Mouse (Mus musculus) kidney, adult 11 months (tissue): Measurements from ENCODE around the gene Eid3.

Experiments
- DNase-seq: peaks from one replicate; pipeline ENCODE4 v3.0.0; 2022

The Eid3 gene

GRCm38 (mm10) chr10:82863106-82863680, 3.2 kb upstream of the Eid3 start:
- no peak for DNase-seq

- DNase-seq: no peak
These were observed 2.6 kb upstream of the Eid3 start for GRCm38 (mm10) chr10:82863827-82864226.

- no peak for DNase-seq
These were observed 406 bp downstream of the Eid3 start for GRCm38 (mm10) chr10:82866832-82867231.

- no peak for DNase-seq
These were observed 2.1 kb downstream of the Eid3 start for GRCm38 (mm10) chr10:82868418-82869086.

GRCm38 (mm10) chr10:82875446-82875845, 9.0 kb downstream of the Eid3 start:
- DNase-seq: no peak

GRCm38 (mm10) chr10:82876076-82876796, 9.8 kb downstream of the Eid3 start:
- DNase-seq: peak; percentile 43

- no peak for DNase-seq
These were observed 20.9 kb downstream of the Eid3 start for GRCm38 (mm10) chr10:82887354-82887753.

GRCm38 (mm10) chr10:82888576-82888975, 22.1 kb downstream of the Eid3 start:
- no peak for DNase-seq

GRCm38 (mm10) chr10:82889447-82889973, 23.1 kb downstream of the Eid3 start:
- peak; percentile 76 for DNase-seq

GRCm38 (mm10) chr10:82890936-82891335, 24.5 kb downstream of the Eid3 start:
- no peak for DNase-seq

- DNase-seq: no peak
These were observed 25.0 kb downstream of the Eid3 start for GRCm38 (mm10) chr10:82891427-82891826.

GRCm38 (mm10) chr10:82892442-82893055, 26.1 kb downstream of the Eid3 start:
- no peak for DNase-seq

GRCm38 (mm10) chr10:82893872-82894650, 27.6 kb downstream of the Eid3 start:
- DNase-seq: no peak

GRCm38 (mm10) chr10:82897936-82898335, 31.5 kb downstream of the Eid3 start:
- DNase-seq: no peak

GRCm38 (mm10) chr10:82898893-82899292, 32.5 kb downstream of the Eid3 start:
- no peak for DNase-seq

GRCm38 (mm10) chr10:82899810-82900421, 33.5 kb downstream of the Eid3 start:
- DNase-seq: no peak

- DNase-seq: no peak
These were observed 34.1 kb downstream of the Eid3 start for GRCm38 (mm10) chr10:82900546-82900945.

- peak; percentile 75 for DNase-seq
These were observed 35.0 kb downstream of the Eid3 start for GRCm38 (mm10) chr10:82901436-82901835.

GRCm38 (mm10) chr10:82908526-82908925, 42.1 kb downstream of the Eid3 start:
- DNase-seq: no peak

GRCm38 (mm10) chr10:82909382-82909781, 43.0 kb downstream of the Eid3 start:
- peak; percentile 33 for DNase-seq

GRCm38 (mm10) chr10:82910198-82910597, 43.8 kb downstream of the Eid3 start:
- DNase-seq: no peak

GRCm38 (mm10) chr10:82913238-82913637, 46.8 kb downstream of the Eid3 start:
- no peak for DNase-seq
